Mouse (Mus musculus): ENCODE results near the gene 9130213A22Rik. TPM values are rescaled to one million over a fixed set of nuclear protein-coding genes. Genes with fewer than 3 reads are reported as not detected.
A peak's percentile ranks its signal among the peaks of the same experiment; 100 is the strongest.

The 9130213A22Rik gene
- polyA plus RNA-seq, 1 experiment from 2014 or later, result 0.14 TPM

DNA sequence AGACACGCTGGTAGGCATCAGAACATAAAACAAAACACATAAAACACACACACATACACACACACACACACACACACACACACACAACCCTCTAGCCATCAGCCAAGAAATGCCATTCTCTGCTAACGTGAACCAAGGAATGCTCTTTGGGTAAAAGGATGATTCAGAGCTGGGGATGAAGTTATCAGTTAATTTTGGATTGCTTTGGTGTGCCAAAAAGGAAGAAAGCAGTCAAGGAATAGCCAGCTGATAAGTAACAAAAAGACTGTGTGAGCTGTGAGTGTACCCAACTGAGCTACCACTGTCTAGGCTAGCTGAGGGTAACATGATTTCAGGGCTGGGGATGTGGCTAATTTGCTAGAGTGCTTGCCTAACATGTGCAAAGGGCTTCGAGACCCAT lies 8.4 kb downstream of the 9130213A22Rik start:
- no peak overlapping the region for H3K4me2 ChIP-seq (ENCODE audit: low read depth, low read length)
- H3K4me1 ChIP-seq (ENCODE audit: control insufficient read depth, insufficient read depth, low read length), result peaks cover 12% of the 10 kb centered on the region
- H3K4me3 ChIP-seq (ENCODE audit: low read depth, low read length), result no peak overlapping the region
- ATAC-seq (ENCODE audit: low read depth) (no peak), DNase-seq (ENCODE audit: low spot score) (no peak)
- no peaks in the 10 kb centered on the region for H3K27me3 ChIP-seq (replicated peaks; ENCODE audit: control insufficient read depth, insufficient read depth, low read length)
- WGBS, result 70% methylated on average over 3 of the region's 3 CpGs
- peaks cover 7% of the 10 kb centered on the region for H3K36me3 ChIP-seq (ENCODE audit: control insufficient read depth, insufficient read depth, low read length)
- H3K9ac ChIP-seq (ENCODE audit: low read depth, low read length), result no peak overlapping the region
- no peak overlapping the region for H3K27ac ChIP-seq (replicated peaks; ENCODE audit: low read depth, low read length)
- H3K9me3 ChIP-seq (ENCODE audit: control insufficient read depth, low read length), result no peaks in the 10 kb centered on the region

DNA sequence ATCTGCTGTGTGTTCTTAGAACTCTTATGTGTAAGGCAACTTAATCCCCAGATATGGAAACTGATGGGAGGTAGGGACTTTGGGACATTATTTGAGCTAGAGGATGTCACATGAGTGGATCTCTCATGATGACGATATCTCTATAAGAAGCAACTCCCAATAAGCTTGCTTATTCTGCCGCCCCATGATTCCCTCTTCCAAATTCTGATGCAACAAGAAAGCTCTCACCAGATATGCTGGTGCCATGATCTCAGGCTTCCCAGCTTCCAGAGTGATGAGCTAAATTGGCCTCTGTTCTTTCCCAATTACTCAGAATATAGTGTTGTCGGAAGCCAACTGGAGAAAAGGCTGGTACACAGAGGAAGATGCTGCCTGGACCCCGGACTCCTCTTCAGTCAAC lies 10.5 kb downstream of the 9130213A22Rik start:
- H3K36me3 ChIP-seq (ENCODE audit: control insufficient read depth, insufficient read depth, low read length), result peaks cover 29% of the 10 kb centered on the region
- H3K9me3 ChIP-seq (ENCODE audit: control insufficient read depth, low read length), result no peaks in the 10 kb centered on the region
- no peak for ATAC-seq (ENCODE audit: low read depth)
- H3K4me1 ChIP-seq (ENCODE audit: control insufficient read depth, insufficient read depth, low read length), result peaks cover 10% of the 10 kb centered on the region; the same call in 1 of the 2 replicates
- no peak overlapping the region; the same call in 1 of the 2 replicates for H3K4me3 ChIP-seq (ENCODE audit: low read depth, low read length)
- no peak overlapping the region for H3K9ac ChIP-seq (ENCODE audit: low read depth, low read length)
- H3K4me2 ChIP-seq (ENCODE audit: low read depth, low read length), result peak overlapping the region; percentile 54
- WGBS, result 57% methylated on average over 4 of the region's 4 CpGs
- H3K27me3 ChIP-seq (replicated peaks; ENCODE audit: control insufficient read depth, insufficient read depth, low read length), result no peaks in the 10 kb centered on the region
- H3K27ac ChIP-seq (replicated peaks; ENCODE audit: low read depth, low read length), result no peak overlapping the region
- DNase-seq (ENCODE audit: low spot score), result no peak

DNA sequence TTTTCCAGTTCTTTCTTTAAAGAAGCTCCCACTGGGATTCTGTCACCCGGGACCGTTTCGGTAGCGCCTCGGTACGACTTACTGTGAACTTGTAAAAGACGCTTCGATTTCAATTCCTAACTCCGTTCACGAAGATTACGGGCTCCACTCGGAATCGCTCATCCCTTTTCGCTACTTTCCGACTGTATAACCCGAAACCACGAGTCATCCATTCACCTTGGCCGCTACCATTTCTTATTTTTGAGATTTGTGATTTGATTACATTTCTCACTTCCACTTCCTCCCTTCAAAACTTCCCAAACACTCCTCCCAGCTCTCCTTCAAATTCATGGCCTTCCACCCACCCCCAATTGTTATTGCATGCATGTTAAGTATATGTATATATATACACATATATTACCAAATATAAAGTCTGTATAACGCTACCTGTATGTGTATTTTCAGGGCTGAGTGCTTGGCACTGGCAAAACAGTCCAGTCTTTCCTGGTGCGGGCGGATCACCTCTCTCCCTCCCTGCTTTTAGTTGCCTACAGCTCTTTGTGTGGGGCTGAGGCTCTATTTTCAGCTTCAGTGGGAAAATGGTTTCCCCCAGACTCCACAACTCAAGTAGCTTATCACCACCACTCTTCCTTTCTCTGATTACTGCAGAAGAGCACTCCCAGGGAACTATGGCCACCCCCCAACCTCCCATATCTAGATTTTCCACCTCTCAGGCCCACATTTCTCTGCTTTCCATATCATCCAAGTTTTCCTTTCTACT lies 11.2 kb downstream of the 9130213A22Rik start:
- Histone ChIP-seq H3K4me1 (ENCODE audit: control insufficient read depth, insufficient read depth, low read length) (peaks cover 10% of the 10 kb centered on the region; the same call in 1 of the 2 replicates), H3K27me3 (replicated peaks; ENCODE audit: control insufficient read depth, insufficient read depth, low read length) (no peaks in the 10 kb centered on the region), H3K4me2 (ENCODE audit: low read depth, low read length) (peak overlapping the region; percentile 54), H3K9me3 (ENCODE audit: control insufficient read depth, low read length) (no peaks in the 10 kb centered on the region), H3K9ac (ENCODE audit: low read depth, low read length) (peak overlapping the region; percentile 61), H3K36me3 (ENCODE audit: control insufficient read depth, insufficient read depth, low read length) (peaks cover 35% of the 10 kb centered on the region), H3K4me3 (ENCODE audit: low read depth, low read length) (peak overlapping the region; percentile 47), H3K27ac (replicated peaks; ENCODE audit: low read depth, low read length) (peak overlapping the region; percentile 12; the same call in 1 of the 2 replicates)
- ATAC-seq (ENCODE audit: low read depth) (0 out of 2 replicates have a peak, but pooled peaks have one; percentile 10), DNase-seq (ENCODE audit: low spot score) (no peak)
- WGBS, result 3% methylated on average over 21 of the region's 21 CpGs

DNA sequence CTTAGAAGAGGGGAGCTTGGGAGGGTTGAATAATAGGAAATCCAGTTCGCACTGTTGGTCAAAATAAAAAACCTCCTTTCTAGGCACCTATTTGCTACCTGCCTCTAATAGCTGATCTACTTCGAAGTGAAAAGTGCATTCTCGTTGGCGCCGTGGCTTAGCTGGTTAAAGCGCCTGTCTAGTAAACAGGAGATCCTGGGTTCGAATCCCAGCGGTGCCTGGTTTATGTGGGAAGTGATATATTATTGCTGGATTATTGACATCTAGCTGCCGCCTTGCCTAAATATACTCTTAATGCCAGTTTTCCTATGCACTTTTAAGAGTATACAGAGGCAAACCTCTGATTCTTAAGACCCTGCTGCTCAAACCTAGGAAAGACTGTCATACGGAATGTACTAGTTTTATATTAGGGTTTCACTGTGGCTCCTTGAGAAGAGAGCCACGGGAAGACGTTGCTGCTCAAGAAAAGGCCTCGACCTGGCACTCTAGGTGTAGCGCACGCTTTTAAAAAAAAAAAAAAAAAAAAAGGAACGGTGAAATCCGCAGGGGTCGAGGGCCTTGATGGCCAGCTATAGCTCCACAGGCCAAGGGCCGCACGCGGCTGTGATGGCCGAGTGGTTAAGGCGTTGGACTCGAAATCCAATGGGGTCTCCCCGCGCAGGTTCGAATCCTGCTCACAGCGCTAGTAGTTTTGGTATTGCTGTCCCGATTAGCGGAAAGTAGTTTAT lies 11.9 kb downstream of the 9130213A22Rik start:
- peak overlapping the region; percentile 35; the same call in 1 of the 2 replicates for H3K27ac ChIP-seq (replicated peaks; ENCODE audit: low read depth, low read length)
- peak overlapping the region; percentile 54 for H3K4me2 ChIP-seq (ENCODE audit: low read depth, low read length)
- WGBS, result 2% methylated on average over 30 of the region's 30 CpGs

DNA sequence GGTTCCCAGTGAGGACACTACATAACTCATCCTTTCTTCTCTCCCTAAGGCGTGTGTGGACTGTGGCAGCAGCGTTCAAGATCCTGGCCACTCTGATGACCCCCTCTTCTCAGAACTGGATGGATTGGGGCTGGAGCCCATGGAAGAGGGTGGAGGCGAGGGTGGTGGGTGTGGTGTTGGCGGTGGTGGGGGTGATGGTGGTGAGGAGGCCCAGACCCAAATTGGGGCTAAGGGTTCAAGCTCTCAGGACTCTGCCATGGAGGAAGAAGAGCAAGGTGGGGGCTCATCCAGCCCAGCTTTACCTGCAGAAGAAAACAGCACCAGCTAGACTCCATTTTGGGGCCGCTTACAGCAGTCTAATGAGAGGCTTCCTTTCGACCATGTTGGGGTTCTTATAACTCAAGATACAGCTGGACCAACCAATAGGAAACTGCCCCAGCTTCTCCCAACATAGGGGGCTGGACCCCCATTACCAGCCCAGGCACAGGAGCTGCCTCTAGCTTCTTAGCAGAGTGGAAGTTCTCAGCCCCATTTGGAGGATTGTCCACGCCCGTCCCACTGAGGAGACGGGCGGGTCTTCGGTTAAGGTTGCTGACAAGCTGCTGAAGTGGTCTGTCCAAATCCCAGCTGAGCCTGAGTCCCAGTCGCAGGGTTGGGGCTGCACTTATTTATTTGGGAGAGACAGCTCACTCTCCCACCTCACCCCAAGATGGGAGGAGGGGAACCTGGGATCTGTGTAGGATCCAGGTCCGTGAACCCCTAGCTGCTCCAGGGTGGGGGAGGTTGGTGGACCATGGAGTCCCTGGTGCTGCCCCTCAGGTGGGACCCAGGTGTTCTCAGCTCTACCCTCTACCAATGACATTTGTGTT lies 13.1 kb downstream of the 9130213A22Rik start:
- Histone ChIP-seq H3K27me3 (replicated peaks; ENCODE audit: control insufficient read depth, insufficient read depth, low read length) (no peaks in the 10 kb centered on the region), H3K4me3 (ENCODE audit: low read depth, low read length) (no peak overlapping the region), H3K36me3 (ENCODE audit: control insufficient read depth, insufficient read depth, low read length) (peaks cover 55% of the 10 kb centered on the region), H3K27ac (replicated peaks; ENCODE audit: low read depth, low read length) (0 out of 2 replicates have a peak overlapping the region, but pooled peaks have one; percentile 35), H3K4me2 (ENCODE audit: low read depth, low read length) (no peak overlapping the region), H3K4me1 (ENCODE audit: control insufficient read depth, insufficient read depth, low read length) (peaks cover 10% of the 10 kb centered on the region; the same call in 1 of the 2 replicates), H3K9ac (ENCODE audit: low read depth, low read length) (no peak overlapping the region), H3K9me3 (ENCODE audit: control insufficient read depth, low read length) (no peaks in the 10 kb centered on the region)
- ATAC-seq (ENCODE audit: low read depth) (no peak), DNase-seq (ENCODE audit: low spot score) (no peak)
- 76% methylated on average over 12 of the region's 13 CpGs for WGBS

More for the DNA sequence above, 11.9 kb downstream of the 9130213A22Rik start:
- ATAC-seq (ENCODE audit: low read depth) (peak; percentile 84), DNase-seq (ENCODE audit: low spot score) (peak; percentile 92)
- peaks cover 10% of the 10 kb centered on the region; the same call in 1 of the 2 replicates for H3K4me1 ChIP-seq (ENCODE audit: control insufficient read depth, insufficient read depth, low read length)
- H3K9ac ChIP-seq (ENCODE audit: low read depth, low read length), result peak overlapping the region; percentile 61
- no peaks in the 10 kb centered on the region for H3K9me3 ChIP-seq (ENCODE audit: control insufficient read depth, low read length)
- H3K36me3 ChIP-seq (ENCODE audit: control insufficient read depth, insufficient read depth, low read length), result peaks cover 43% of the 10 kb centered on the region
- H3K4me3 ChIP-seq (ENCODE audit: low read depth, low read length), result peak overlapping the region; percentile 47
- H3K27me3 ChIP-seq (replicated peaks; ENCODE audit: control insufficient read depth, insufficient read depth, low read length), result no peaks in the 10 kb centered on the region

DNA sequence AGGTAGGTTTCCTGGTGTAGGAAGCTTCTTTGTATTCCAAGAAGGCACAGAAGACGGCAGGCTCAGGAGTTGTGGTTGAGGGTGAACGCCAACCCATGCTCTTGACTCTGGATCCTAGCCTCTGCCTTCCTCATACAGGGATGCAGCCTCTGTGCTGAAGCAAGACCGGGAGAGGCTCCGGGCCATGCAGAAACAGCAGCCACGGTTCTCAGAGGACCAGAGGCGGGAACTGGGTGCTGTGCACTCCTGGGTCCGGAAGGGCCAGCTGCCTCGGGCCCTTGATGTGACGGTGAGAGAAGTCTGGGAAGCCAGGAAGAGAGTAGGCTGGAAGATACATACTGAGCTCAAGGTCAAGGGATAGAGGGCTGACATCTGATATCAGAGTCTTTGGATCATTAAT lies 14.2 kb downstream of the 9130213A22Rik start:
- Histone ChIP-seq H3K9me3 (ENCODE audit: control insufficient read depth, low read length) (no peaks in the 10 kb centered on the region), H3K4me2 (ENCODE audit: low read depth, low read length) (no peak overlapping the region), H3K27ac (replicated peaks; ENCODE audit: low read depth, low read length) (no peak overlapping the region), H3K9ac (ENCODE audit: low read depth, low read length) (no peak overlapping the region), H3K4me3 (ENCODE audit: low read depth, low read length) (no peak overlapping the region), H3K27me3 (replicated peaks; ENCODE audit: control insufficient read depth, insufficient read depth, low read length) (no peaks in the 10 kb centered on the region), H3K36me3 (ENCODE audit: control insufficient read depth, insufficient read depth, low read length) (peaks cover 65% of the 10 kb centered on the region), H3K4me1 (ENCODE audit: control insufficient read depth, insufficient read depth, low read length) (peaks cover 10% of the 10 kb centered on the region; the same call in 1 of the 2 replicates)
- no peak for ATAC-seq (ENCODE audit: low read depth)
- 92% methylated on average over 9 of the region's 9 CpGs for WGBS
- DNase-seq (ENCODE audit: low spot score), result no peak

DNA sequence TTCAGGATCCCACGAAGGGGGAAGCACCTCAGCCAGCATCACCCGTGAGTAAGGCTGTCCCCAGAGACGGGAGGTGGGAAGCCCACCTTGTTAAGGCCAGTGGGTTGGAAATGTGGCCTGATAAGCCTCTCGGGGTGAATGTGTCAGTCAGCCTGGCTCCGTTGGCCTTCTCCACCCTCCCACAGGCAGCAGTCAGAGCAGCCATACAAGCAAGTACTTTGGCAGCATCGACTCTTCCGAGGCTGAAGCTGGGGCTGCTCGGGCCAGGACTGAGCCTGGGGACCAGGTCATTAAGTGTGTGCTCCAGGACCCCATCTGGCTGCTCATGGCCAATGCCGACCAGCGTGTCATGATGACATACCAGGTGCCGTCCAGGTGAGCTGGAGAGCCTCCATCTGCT lies 14.7 kb downstream of the 9130213A22Rik start:
- H3K36me3 ChIP-seq (ENCODE audit: control insufficient read depth, insufficient read depth, low read length), result peaks cover 71% of the 10 kb centered on the region
- no peak overlapping the region for H3K4me3 ChIP-seq (ENCODE audit: low read depth, low read length)
- 95% methylated on average over 11 of the region's 11 CpGs for WGBS
- no peak overlapping the region for H3K27ac ChIP-seq (replicated peaks; ENCODE audit: low read depth, low read length)
- no peak overlapping the region for H3K9ac ChIP-seq (ENCODE audit: low read depth, low read length)
- DNase-seq (ENCODE audit: low spot score) (no peak), ATAC-seq (ENCODE audit: low read depth) (no peak)
- no peaks in the 10 kb centered on the region for H3K9me3 ChIP-seq (ENCODE audit: control insufficient read depth, low read length)
- H3K27me3 ChIP-seq (replicated peaks; ENCODE audit: control insufficient read depth, insufficient read depth, low read length), result no peaks in the 10 kb centered on the region
- no peak overlapping the region for H3K4me2 ChIP-seq (ENCODE audit: low read depth, low read length)
- peaks cover 10% of the 10 kb centered on the region; the same call in 1 of the 2 replicates for H3K4me1 ChIP-seq (ENCODE audit: control insufficient read depth, insufficient read depth, low read length)

DNA sequence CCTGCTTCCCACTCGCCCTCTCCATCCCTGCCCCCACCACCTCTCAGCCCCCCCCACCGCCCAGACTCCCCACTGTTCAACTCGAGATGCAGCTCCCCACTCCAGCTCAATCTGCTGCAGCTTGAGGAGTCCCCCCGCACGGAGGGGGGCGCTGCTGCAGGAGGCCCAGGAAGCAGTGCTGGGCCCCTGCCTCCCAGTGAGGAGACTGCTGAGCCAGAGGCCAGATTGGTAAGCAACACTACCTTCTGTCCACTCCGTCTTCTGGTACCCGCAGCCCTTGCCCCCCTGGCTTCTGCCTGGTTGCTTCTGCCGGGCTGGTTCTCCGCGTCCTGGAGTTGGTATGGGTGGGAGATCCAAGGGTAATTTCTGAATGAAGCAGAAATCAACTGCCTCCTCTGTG lies 15.5 kb downstream of the 9130213A22Rik start:
- Histone ChIP-seq H3K4me3 (ENCODE audit: low read depth, low read length) (no peak overlapping the region), H3K27ac (replicated peaks; ENCODE audit: low read depth, low read length) (no peak overlapping the region), H3K36me3 (ENCODE audit: control insufficient read depth, insufficient read depth, low read length) (peaks cover 79% of the 10 kb centered on the region), H3K9me3 (ENCODE audit: control insufficient read depth, low read length) (no peaks in the 10 kb centered on the region), H3K27me3 (replicated peaks; ENCODE audit: control insufficient read depth, insufficient read depth, low read length) (no peaks in the 10 kb centered on the region), H3K4me2 (ENCODE audit: low read depth, low read length) (no peak overlapping the region), H3K4me1 (ENCODE audit: control insufficient read depth, insufficient read depth, low read length) (peaks cover 3% of the 10 kb centered on the region; the same call in 1 of the 2 replicates), H3K9ac (ENCODE audit: low read depth, low read length) (no peak overlapping the region)
- DNase-seq (ENCODE audit: low spot score) (no peak), ATAC-seq (ENCODE audit: low read depth) (no peak)
- 84% methylated on average over 11 of the region's 11 CpGs for WGBS
